Comparison of ENCODE assay signal across 8 mouse cellular contexts in genomic region chr17:32113255-32113522, GRCm38 (mm10). TPM values are rescaled to one million over a fixed set of nuclear protein-coding genes. Genes with fewer than 3 reads are reported as not detected.
A peak's percentile ranks its signal among the peaks of the same experiment; 100 is the strongest.
DNase-seq lines count a peak whose midpoint lies in the region; ATAC-seq lines count a peak whose summit lies in the region.

No protein-coding gene starts in this region.

- no peak for ATAC-seq in kidney, embryonic 15.5 days (replicated peaks; ENCODE audit: low FRiP score)
- peak; percentile 10; the same call in 1 of the 2 replicates for ATAC-seq in embryonic facial prominence, embryonic 11.5 days (replicated peaks; ENCODE audit: insufficient number of reproducible peaks, low FRiP score, low TSS enrichment, low read depth)
- ATAC-seq in neural tube, embryonic 13.5 days (ENCODE audit: low read depth) = 0 out of 2 replicates have a peak, but pooled peaks have one; percentile 8

- 16% methylated on average over 8 of the region's 8 CpGs for WGBS in kidney, embryonic 15.5 days
- 10% methylated on average over 8 of the region's 8 CpGs for WGBS in embryonic facial prominence, embryonic 11.5 days
- 7% methylated on average over 8 of the region's 8 CpGs for WGBS in limb, embryonic 10.5 days
- WGBS in neural tube, embryonic 13.5 days = 8% methylated on average over 8 of the region's 8 CpGs

- peak overlapping the region; percentile 93 for H3K4me2 ChIP-seq in kidney, embryonic 15.5 days
- peak overlapping the region; percentile 93 for H3K4me2 ChIP-seq in embryonic facial prominence, embryonic 11.5 days (ENCODE audit: low read depth, low read length)
- H3K4me2 ChIP-seq in neural tube, embryonic 13.5 days = peak overlapping the region; percentile 91

- no peaks in the 10 kb centered on the region for H3K36me3 ChIP-seq in kidney, embryonic 15.5 days
- H3K36me3 ChIP-seq in embryonic facial prominence, embryonic 11.5 days (replicated peaks; ENCODE audit: control insufficient read depth, insufficient read depth, low read depth, low read length) = no peaks in the 10 kb centered on the region
- no peaks in the 10 kb centered on the region for H3K36me3 ChIP-seq in limb, embryonic 10.5 days
- H3K36me3 ChIP-seq in neural tube, embryonic 13.5 days = no peaks in the 10 kb centered on the region

- H3K27ac ChIP-seq in kidney, embryonic 15.5 days = no peak overlapping the region
- H3K27ac ChIP-seq in embryonic facial prominence, embryonic 11.5 days (replicated peaks; ENCODE audit: low read depth, low read length) = no peak overlapping the region
- H3K27ac ChIP-seq in limb, embryonic 10.5 days = 0 out of 2 replicates have a peak overlapping the region, but pooled peaks have one; percentile 66
- H3K27ac ChIP-seq in neural tube, embryonic 13.5 days (replicated peaks) = no peak overlapping the region

- H3K4me3 ChIP-seq in kidney, embryonic 15.5 days (replicated peaks) = peak overlapping the region; percentile 51
- peak overlapping the region; percentile 42 for H3K4me3 ChIP-seq in embryonic facial prominence, embryonic 11.5 days (ENCODE audit: low read depth, low read length)
- peak overlapping the region; percentile 60 for H3K4me3 ChIP-seq in limb, embryonic 10.5 days
- peak overlapping the region; percentile 47 for H3K4me3 ChIP-seq in neural tube, embryonic 13.5 days

- peaks cover 40% of the 10 kb centered on the region for H3K4me1 ChIP-seq in kidney, embryonic 15.5 days
- no peaks in the 10 kb centered on the region; the same call in 1 of the 2 replicates for H3K4me1 ChIP-seq in embryonic facial prominence, embryonic 11.5 days (ENCODE audit: control insufficient read depth, insufficient read depth, low read length)
- H3K4me1 ChIP-seq in limb, embryonic 10.5 days = peaks cover 54% of the 10 kb centered on the region
- H3K4me1 ChIP-seq in neural tube, embryonic 13.5 days (replicated peaks) = peaks cover 25% of the 10 kb centered on the region

- no peak for DNase-seq in kidney, postnatal 25 days
- DNase-seq in embryonic facial prominence, embryonic 11.5 days (ENCODE audit: low spot score) = no peak
- DNase-seq in limb, embryonic 10.5 days (ENCODE audit: low spot score) = no peak
- no peak for DNase-seq in testis, postnatal 14 days (ENCODE audit: low spot score)
- no peak for DNase-seq in right cerebral cortex, postnatal 36 days (ENCODE audit: low spot score in 2 of 2)
- no peak for DNase-seq in cerebellum, postnatal 10 days

- 0 out of 2 replicates have a peak overlapping the region, but pooled peaks have one; percentile 55 for H3K9ac ChIP-seq in kidney, embryonic 15.5 days
- H3K9ac ChIP-seq in embryonic facial prominence, embryonic 11.5 days (replicated peaks; ENCODE audit: low read length) = peak overlapping the region; percentile 48
- peak overlapping the region; percentile 65; the same call in 1 of the 2 replicates for H3K9ac ChIP-seq in neural tube, embryonic 13.5 days

- peaks cover 13% of the 10 kb centered on the region for H3K27me3 ChIP-seq in kidney, embryonic 15.5 days
- peaks cover 8% of the 10 kb centered on the region; the same call in 1 of the 2 replicates for H3K27me3 ChIP-seq in embryonic facial prominence, embryonic 11.5 days (ENCODE audit: control insufficient read depth, insufficient read depth, low read length)
- peaks cover 40% of the 10 kb centered on the region; the same call in 1 of the 2 replicates for H3K27me3 ChIP-seq in limb, embryonic 10.5 days (ENCODE audit: low read depth, poor library complexity, severe bottlenecking)
- H3K27me3 ChIP-seq in neural tube, embryonic 13.5 days = peaks cover 54% of the 10 kb centered on the region

- H3K9me3 ChIP-seq in kidney, embryonic 15.5 days (replicated peaks) = no peaks in the 10 kb centered on the region
- H3K9me3 ChIP-seq in embryonic facial prominence, embryonic 11.5 days (replicated peaks; ENCODE audit: control insufficient read depth, low read length) = no peaks in the 10 kb centered on the region
- no peaks in the 10 kb centered on the region for H3K9me3 ChIP-seq in limb, embryonic 10.5 days (replicated peaks)
- H3K9me3 ChIP-seq in neural tube, embryonic 13.5 days = no peaks in the 10 kb centered on the region

RNA-seq across cellular contexts. Expression of gene Notch3, which starts 53.5 kb away (rescaled TPM):
- polyA plus RNA-seq in kidney, embryonic 15.5 days (2015; fragmentation: Nextera tagmentation; extraction: Ambion mirVana) = 11.9 and 14.9 TPM in 2 replicates
- 17.7 and 18.2 TPM in 2 replicates for polyA plus RNA-seq in embryonic facial prominence, embryonic 11.5 days (2014; fragmentation: Nextera tagmentation; extraction: Ambion mirVana)
- 23.8 and 32.1 TPM in 2 replicates for polyA plus RNA-seq in limb, embryonic 10.5 days (2016; fragmentation: Nextera tagmentation; extraction: Ambion mirVana)
- polyA plus RNA-seq in neural tube, embryonic 13.5 days (2015; fragmentation: Nextera tagmentation; extraction: Ambion mirVana) = 7.6 and 9.0 TPM in 2 replicates
